Mouse (Mus musculus): ENCODE data around the gene Cdip1.
"Not testable (repeated sequence)": the region's sequence is repeated elsewhere in the genome, so short reads cannot be mapped to it uniquely, and the experiment has no call there.

Gene Cdip1

DNA sequence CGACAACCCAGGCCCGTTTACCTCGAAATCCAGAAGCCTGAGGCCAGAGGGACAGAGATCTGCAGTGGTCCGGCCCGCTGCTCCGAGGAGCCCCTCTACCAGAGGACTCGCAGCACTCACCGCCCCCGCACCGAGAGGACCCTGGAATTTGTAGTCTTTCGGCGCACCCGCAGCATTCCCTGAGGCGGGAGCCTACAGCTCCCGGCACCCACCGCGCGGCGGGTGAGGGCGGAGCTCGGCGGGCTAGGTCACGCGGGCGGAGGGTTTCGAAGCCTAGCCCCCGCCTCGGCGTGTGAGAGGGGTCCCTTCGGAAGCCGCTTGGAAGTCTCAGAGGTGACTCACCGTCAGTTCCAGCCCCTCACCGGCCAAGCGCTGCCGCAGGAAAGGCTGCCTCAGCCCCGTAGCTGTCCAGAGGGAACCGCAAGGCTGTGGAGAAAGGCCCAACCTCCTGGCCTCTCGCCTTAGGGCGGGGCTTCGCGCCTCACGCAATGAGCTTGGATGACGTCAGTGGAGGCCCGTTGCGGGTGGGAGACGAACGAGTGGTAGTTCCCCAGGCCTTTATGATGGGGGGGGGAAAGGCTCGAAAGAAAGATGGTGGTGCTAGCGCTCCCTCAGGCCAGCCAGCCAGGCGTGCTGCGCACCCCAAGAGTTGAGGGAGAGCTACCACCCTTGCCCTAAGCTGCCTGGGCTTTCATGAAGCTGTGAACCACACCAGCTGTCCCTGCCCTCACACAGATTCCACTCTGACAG, at the start of gene Cdip1:
Cdip1 (minus strand) TSS at position 483 of the 750 bp plus-strand sequence.
- DNase-seq (ENCODE audit: low read depth) = peak; percentile 82

DNA sequence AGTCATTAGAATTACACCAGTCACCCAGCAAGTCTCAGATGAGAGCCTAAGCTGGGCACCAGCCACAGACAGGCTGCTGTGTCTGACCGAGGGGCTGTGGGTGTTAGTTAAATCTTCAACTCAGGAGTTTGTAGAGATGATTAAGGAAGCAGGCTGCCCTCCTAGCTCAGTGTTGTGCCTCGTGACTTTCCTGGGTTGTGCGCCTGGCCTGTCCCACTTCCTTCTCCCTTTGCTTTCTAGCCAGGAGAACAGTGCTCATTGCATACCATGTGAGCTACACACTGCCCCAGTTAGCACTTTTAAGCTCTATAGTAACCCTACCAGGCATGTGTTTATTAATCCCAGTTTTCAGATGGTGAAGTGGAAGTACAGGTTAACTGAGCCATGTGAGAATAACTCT, 49.5 kb upstream of the Cdip1 start:
- no peak for DNase-seq (ENCODE audit: low read depth)

DNA sequence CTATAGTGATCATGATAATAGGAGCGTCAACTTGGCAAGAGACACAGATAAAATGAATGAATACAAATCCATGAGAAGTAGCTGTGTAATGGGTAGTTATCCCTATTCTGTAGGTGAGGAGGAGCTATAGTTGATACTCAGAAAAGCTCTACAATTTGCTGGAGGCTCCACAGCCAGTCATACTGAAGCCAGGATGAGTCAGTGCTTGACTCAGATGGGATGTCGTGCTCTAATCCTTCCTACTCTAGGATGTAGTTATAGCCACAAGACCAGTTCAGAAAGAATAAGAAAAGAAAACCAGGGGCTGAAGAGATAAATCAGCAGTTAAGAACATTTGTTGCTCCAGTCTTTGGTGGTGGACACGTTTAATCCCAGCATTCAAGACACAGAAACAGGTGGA, 47.5 kb upstream of the Cdip1 start:
- no peak for DNase-seq (ENCODE audit: low read depth)

DNA sequence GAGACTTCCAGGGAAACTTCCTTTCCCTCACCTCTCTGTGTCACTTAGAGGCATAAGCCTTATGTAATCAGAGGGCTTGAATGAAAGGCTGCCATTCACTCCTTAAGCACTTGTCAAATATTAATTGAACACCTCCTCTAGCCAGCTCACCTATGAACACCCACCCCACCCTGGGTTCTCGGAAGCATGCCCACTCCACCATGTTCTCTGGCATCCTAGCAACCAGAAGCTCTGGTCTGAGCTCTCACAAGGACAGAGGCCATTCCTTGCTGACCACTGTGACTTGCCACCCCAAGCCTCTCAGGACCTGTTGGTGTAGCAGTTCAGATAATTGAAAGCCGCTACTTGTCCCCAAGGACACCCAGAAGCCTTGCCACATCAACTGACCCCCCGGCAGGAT, 45.1 kb upstream of the Cdip1 start, which contains the start of gene 4930562C15Rik:
4930562C15Rik (plus strand) TSS at position 226 of the 400 bp plus-strand sequence.
- DNase-seq (ENCODE audit: low read depth) = no peak

DNA sequence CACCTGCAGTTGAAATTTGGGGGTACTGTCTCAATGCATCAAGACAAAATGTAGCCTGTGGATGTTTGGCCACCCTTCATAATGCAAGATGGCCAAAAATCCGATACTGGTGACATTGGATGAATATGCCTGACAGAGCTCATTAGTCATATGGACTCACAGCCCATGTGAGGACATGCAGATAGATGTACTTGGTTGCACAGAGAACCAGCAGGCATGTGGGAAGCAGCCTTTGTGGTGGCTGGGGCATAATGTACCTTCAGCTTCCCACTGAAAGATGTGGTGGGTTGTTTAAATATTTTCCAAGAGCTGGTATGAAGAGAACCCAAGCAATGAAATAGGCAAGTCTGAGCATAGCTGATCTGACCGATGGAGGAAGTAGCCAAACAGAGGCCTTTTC, 43.8 kb upstream of the Cdip1 start:
- DNase-seq (ENCODE audit: low read depth) = no peak

DNA sequence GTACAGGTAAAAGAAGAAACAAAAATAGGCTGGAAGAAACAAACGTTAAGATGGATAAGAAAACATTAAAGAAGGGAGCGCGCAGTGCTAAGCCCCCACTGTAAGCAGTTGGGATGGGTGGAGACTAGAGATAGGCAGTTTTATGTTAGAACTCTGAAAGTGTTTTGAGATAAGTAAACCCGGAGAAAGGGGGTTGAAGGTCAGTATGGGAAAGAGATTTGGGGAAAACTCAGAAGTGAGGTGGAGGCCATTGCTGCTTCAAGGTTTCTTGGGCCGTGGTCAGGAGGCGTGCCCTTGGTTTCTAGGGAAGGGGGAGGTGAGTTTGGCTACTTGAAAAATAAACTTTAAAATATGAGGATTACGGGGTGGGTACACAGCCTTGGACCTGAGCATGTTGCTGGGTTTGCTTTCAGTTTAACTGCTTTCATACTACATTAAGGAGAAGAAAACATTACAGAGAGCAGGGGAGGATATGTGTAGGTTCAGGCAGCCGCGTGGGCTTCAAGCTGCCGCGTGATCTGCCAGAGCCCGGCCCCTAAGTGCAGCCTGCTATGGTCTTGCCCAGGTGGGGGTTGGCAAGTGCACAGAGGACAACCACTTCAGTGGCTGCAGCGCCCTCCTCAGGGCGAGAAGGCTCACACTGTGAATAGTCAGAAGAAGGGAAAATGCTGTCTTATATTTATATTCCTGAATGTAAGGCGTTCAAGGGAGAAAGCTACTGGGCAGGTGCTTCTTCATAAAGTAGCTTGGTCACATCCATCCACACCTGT, 41.7 kb upstream of the Cdip1 start:
- peak; percentile 33 for DNase-seq (ENCODE audit: low read depth)

DNA sequence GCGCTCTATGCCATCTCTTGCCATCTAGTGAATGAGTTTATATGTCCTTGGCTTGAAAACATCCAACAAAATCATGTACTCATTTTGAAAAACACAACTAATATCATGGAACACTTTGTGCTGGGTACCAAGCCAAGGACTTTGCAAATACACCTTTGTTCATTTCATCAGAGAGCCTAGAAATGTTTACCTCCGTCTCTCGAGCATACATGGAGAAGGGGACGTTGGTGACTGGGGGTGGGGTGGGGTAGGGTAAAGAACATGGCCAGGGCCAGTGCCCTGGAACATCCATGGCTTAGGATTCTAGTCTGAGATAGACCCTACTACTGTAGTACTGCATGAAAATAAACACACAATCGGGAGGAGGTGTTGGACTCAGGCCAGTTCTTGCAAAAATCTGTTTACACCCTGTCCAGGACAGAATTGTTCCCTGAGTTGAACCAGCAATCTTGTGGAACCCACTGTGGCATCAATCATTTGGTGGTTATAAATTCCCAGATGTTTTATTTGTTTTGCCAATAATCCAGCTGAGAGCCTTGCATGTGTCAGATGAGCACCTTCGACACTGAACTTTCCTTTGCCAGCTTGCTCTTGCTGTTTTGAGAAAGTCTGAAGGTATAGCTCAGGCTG, 39.3 kb upstream of the Cdip1 start:
- DNase-seq (ENCODE audit: low read depth) = no peak

DNA sequence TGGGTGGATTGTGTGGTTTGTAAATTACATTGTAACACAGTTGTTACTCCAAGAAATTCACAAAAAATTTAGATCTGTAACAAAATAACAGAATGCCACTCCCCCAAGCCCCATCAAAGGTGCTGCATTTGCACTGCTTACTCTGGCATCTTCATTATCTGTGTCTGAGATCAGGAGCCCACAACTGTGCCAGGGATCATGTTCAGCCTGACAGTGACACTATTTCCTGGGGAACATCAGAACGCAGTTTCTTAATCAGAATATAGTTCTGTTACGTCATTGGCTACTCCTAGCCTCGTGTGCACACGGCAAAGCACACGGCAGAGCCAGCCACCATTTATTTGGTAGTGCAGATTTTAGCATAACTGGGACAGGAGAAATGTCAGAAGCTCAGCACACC, 37.5 kb upstream of the Cdip1 start:
- DNase-seq (ENCODE audit: low read depth) = no peak

DNA sequence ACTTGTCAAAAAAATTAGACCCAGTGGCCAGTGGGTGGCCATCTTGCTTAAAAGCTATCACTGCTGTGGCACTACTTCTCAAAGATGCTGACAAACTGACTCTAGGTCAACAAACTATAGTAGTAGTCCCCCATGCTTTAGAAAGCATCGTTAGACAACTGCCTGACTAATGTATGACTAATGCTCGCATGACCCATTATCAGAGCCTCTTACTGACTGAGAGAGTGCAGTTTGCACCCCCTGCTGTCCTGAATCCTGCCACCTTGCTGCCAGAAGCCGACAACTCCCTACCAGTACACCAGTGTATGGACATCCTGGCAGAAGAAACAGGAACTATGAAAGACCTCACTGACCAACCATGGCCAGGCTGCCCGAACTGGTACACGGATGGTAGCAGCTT, 34.4 kb upstream of the Cdip1 start:
- not testable (repeated sequence) for DNase-seq (ENCODE audit: low read depth)

DNA sequence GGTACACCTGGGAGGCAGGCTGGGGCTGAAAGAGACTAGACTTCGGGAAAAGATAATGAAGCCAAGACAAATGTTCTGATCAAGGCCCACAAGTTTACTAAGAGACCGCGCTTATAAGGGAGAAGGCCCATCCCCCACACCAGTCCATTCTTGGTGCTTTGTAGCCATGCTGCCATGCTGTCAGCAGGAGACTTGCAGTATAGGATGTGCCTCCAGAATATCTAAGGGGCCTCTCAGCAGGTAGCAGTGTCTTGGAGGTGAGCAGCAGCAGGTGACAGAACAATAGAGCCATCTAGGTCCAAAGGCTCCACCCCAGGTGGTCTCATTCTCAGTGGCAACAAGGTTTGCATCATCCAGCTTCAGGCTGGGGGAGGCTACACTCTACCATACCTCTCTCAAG, 28.3 kb upstream of the Cdip1 start:
- DNase-seq (ENCODE audit: low read depth) = no peak

DNA sequence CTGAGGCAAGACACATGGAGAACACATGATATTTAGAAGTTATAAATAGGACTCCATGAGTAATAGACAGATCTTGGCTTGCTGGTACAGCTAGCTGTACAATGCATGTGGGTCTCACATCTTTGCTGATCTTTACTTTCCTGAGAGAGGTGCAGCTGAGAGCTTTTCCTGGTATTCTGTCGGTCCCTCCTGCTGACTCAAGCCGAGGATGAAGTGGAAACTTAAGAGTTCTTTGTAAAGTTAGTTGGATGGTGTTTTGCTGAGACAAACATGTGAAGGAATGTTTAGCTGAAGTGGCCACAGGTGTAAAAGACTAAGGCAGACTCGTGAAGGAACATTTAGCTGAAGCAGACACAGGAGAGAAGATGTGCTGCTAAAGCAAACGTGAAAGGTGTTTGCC, 6.5 kb upstream of the Cdip1 start:
- DNase-seq (ENCODE audit: low read depth) = no peak

DNA sequence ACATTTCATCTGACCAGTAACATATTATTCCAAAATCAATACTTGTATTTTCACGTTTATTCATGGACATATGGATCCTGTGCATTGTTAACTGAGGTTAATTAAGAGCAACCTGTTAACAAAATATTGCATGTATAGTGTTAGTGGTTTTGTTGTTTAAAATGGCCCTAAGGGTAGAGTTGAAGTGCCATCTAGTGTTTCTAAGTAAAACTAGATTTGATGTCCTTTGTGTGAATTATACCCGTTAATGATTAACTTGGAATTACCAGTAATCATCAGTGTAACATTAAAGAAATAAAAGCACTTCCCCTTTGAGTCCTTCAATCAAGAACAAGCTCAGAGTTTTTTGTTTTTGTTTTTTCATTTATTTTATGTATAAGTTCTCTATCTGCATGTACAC, 1.2 kb upstream of the Cdip1 start:
- DNase-seq (ENCODE audit: low read depth) = no peak

DNA sequence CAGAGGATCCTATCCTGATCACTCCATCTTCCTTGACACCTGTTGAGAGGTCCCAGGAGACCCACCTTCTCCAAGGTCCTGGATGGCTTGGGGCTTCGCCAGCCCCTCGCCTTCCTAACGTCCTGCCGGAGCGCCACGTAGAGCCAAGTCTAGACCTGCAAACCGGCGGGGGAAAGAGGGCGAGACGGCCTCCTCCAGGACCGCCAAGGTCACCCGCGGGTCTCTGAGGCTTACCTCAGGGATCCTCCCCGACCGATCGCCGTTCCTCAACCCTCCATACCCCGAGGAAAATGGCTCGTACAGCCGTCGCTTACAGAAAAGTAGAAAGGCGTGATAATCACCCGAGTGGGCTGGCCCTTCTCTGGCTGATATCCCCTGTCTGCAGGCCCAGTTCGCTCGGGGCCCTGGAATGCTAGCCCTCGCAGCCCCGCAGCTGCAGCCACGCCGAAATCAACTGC, 752 bp downstream of the Cdip1 start:
- no peak for DNase-seq (ENCODE audit: low read depth)

DNA sequence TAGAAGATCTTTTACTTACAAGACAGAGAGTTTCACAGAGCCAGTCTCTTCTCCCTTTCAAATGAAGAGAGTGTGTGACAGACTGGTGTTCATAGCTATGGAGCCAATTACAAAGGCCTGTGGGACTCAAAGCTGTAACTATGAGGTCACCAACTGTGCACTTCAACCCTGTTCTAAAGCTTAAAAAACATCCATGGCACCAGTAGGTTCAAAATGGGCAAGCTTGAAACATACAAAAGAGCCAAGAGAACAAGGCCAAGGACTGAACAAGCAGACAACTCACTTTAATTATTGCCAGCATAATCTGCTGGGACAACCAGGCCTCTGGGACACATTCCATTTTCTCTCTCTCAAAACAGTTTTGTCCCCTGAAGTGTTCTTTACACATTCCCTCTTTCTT, 1.9 kb downstream of the Cdip1 start:
- DNase-seq (ENCODE audit: low read depth) = no peak

DNA sequence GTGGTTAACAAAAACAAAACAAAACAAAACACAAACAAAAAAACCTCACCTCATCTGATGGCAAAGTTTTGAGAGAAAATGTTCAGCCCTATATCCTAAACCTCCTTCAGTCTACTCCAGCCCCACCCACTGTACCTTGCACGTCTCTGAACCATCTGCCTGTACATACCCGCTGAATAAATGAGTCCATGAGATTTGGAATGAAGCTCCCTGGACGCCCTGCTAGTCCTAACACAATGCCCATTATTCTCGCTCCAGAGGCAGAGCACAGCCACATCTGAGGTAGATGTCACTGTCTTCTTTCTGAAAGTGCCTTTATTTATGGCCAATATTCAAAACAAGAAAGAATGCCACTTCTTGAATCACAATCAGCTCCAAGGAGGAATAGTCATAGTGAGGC, 4.4 kb downstream of the Cdip1 start:
- DNase-seq (ENCODE audit: low read depth) = no peak

DNA sequence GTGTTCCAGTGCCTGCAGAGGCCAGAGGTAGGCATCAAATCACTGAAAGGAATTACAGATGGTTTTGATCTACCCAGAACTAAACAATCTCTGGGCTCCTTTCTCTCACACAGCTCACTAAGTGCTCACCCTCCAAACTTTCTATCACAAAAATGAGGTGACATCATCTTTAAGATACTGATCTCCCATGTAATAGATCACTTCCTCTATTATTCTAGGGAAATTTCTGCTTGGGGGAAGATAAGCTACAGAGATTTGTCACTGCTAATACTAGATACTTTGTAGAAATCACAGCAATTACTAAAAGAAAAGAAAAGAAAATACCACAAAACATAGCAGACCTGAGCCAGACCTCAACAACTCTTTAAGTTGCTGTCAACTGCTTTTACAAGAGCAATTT, 7.6 kb downstream of the Cdip1 start:
- DNase-seq (ENCODE audit: low read depth) = no peak

DNA sequence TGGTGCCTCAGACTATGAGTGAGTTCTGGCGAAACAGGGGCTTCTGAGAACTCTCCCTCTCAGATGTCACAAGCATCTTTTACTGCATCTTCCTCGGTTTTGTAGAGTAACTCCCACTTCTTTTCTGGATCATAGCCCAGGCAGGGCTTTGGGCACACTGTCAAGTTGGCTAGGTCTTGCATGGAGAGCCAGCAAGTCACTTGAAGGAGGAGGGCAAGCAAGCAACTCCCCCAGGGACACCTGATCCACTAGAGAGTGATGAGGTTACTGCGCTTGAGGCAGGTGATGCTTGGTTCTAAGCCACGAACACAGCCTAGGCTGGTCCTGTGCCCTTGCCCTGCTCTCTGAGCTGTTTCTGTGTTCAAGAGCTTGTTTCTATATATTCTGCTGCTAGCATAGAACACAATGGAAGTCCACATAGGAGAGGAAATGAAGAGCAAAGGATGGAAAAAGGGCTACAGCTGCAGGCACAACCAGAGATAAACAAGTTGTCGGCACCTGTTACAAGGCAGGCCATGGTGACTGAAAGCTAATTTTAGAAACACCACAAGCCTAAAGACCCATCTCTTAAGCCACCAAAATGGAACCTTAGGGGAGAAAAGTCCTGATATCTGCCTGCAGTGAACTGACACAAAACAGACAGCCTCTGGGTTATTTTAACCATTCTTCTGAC, 8.4 kb downstream of the Cdip1 start:
- no peak for DNase-seq (ENCODE audit: low read depth)

DNA sequence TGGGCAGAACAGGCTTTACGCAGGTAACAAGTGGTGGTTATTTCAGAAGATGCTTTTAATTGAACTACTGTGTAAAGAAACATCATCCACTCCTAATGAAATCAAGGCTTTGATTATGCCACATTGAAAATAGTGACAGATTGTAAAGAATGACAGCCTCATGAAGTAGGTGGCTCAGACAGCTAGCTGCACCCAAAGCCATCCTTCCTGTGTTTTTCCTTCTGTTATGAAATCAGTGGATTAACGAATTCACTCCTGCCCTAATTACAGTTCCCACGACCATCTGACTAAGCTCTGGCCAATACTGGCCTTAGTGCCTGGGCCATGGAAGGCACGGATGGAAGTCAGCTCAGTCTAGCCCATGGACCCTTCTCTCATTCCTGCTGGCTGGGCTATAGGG, 11.2 kb downstream of the Cdip1 start:
- no peak for DNase-seq (ENCODE audit: low read depth)

DNA sequence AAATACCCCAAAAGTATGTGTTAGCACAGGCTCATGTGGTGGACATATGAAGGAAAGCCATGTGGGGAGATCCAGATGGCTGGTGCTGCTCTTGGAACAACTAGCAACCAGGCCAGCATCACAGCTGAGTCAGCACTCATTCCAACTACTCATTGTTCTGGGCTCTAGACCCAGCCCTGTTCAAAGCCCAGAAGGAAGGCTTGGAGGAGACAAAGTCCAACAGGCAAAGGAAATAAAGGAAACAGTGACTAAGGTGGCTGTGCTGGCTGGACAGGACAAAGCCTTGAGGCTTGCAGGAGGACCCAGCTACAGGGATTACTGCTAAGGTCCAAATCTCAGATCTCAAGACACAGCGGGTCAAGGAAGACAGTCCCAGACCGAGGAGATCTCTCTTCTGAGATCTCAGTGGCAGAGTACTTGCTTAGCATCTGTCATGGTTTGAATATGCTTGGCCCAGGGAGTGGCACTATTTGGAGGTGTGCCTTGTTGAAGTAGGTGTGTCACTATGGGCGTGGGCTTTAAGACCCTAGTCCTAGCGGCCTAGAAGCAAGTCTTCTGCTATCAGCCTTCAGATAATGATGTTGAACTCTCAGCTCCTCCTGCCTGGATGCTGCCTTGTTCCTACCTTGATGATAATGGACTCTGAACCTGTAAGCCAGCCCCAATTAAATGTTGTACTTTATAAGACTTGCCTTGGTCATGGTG, 12.0 kb downstream of the Cdip1 start:
- DNase-seq (ENCODE audit: low read depth) = no peak

DNA sequence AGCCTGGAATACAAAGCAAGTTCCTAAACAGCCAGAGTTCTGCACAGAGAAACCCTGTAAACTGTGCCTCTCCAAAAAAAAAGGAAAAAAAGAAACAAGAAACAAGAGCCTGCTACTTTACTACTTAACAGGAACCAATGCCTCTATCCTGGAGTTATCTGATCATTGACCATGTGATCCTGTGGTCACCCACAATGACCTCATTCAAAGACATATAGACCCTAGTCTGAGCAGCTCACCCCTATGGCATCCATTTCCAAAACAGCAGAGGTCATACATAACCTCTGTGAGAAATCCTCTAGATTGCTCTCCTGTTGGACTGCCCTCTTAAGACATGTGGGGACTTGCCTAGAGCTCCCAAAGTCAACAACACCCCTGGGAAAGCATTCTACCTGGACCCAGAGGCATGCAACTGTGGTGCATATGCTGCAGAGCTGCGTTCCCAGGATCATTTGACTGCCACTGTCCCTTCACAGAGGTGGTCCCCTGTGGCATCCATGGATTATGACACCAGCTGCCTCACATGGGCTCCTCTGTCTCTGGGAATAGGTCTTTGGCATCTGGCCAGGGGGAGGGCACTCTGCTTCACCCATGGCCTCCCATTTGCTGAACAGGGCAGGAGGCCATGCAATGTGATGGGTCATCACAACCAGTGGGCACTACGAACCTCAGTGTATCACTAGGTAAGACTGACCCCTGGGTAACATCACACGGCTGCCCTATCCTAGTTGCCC, 12.8 kb downstream of the Cdip1 start:
- no peak for DNase-seq (ENCODE audit: low read depth)
